Mouse (Mus musculus): ENCODE results near the gene Gm3435. TPM values are rescaled to one million over a fixed set of nuclear protein-coding genes. Genes with fewer than 3 reads are reported as not detected.
"Not testable (repeated sequence)": the region's sequence is repeated elsewhere in the genome, so short reads cannot be mapped to it uniquely, and the experiment has no call there.

The Gm3435 gene
- 1 to 10 TPM; 1.2 to 1.9 TPM for total RNA-seq (2021)
- long read RNA-seq, experiment 1, partial matches to known transcripts = 0 of 4 reads
- long read RNA-seq, experiment 1, other reads (novel, unspliced or antisense) = 3 of 4 reads
- long read RNA-seq, experiment 2, partial matches to known transcripts = 1 of 1 reads
- long read RNA-seq, experiment 2, other reads (novel, unspliced or antisense) = 0 of 1 reads

DNA sequence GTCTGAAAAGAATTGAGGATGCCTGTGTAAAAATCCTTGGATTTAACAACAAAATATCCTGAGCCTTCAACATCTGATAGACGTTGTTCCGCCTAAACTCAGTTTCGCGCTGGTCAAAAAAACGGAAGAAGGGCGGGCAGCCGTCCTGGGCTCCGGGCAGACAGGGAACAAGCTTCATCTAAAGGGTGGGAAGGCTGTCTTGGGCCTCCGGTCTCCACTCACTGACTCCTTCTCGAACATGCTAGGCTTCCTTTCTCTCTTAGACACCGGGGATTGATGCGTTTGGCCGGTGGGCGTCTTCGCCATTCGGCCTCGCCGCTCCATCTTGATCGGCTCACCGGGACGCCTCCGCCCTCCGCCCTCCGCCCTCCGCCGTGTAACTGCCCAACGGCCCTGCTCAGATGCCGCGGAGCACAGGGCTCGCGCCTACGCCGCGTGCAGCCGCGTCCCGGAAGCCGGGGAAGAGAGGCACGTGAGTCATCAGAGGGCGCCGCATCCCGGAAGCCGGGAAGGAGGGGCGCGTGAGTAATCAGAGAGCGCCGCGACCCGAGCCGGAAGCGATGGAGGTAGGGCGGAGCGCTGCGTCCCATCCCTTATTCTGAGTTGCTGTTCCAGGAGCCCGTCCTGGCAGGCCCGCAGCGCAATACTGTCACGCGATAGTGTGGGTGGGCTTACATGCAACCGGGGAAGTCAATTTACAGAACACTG, at the start of gene Gm3435:
TSS of gene Gm3435 (plus strand) at position 471 of the 708 bp plus-strand sequence.
- DNase-seq = not testable (repeated sequence)

DNA sequence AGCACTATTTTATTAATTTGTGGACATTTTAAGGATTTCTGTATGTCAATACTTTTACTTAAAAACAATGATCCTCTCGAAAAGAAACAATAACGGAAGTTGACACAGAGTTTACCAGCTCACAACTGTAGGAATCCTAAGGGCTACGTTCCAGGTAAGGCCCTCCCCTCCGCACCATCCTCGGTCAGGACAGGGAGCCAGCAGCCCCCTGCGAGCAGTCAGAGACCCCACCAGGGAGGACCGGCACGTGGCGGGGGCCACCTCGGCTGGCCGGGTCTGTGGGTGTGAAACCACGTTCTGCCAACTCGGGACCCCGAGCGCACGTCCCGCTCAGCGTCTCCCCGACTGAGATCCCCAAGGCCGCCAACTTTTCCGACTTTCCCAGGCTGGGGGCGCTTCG, 49.5 kb upstream of the Gm3435 start:
- peak; percentile 11 to 36 for DNase-seq

DNA sequence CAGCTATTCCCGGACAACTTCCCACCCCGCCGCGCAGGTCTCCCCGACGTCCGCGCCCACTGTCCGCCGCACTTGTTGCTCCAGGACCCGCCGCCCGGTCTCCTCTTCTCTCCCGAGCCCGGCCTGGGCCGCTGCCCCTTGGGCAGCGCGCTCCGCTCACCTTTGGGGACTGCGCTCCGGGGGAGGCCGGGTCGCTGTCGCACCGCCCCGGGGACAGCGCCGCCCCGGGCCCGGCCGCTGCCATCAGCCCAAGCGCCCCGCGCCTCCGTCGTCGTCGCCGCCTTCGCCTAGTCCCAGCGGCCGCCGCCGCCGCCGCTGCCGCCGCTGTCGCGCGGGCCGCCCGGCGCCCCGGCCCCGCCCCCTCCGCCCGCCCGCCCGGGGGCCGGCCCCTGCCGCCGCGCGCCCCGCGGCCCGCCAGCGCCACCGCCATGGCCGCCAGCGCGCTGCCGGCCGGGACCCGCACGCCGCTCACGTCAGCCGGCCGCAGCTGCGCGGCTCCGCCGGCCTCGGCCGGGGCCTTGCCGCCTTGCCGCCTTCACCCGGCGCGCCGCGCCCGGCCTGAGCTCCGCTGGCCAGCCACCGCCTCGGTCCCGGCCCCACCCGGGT, 48.9 kb upstream of the Gm3435 start, which contains the start of gene Phf10:
TSS of gene Phf10 (minus strand) at position 323 of the 606 bp plus-strand sequence.
- peak; percentile 44 to 59 for DNase-seq

DNA sequence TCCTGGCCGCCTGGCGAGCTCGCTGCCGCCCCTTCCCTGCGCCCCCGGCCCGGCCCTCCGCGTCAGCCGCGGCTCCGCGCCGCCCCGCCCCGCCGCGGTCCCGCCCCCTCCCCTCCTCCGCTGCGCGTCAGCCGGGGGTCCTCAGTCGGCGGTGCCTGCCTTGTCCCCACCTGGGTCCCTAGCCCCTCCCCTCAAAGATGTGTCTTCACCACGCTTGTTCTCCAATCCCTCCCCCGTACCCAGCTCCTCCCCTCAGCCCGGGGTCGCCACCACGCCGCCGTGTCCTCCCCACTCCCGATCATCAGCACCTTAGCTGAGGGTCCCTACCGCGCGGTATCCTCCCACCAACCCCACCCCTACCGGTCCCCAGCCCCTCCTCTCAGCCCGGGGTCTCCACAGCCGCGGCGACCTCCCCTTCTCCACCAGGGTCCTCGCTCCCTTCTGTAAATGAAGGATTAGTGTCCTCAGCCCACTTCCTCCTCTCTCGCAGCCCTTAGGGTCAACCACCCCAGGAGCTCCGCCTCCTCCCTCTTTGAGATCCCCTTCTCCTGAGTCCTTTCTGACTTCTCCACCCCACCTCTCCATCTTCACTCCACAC, 48.3 kb upstream of the Gm3435 start:
- not testable (repeated sequence) for DNase-seq

DNA sequence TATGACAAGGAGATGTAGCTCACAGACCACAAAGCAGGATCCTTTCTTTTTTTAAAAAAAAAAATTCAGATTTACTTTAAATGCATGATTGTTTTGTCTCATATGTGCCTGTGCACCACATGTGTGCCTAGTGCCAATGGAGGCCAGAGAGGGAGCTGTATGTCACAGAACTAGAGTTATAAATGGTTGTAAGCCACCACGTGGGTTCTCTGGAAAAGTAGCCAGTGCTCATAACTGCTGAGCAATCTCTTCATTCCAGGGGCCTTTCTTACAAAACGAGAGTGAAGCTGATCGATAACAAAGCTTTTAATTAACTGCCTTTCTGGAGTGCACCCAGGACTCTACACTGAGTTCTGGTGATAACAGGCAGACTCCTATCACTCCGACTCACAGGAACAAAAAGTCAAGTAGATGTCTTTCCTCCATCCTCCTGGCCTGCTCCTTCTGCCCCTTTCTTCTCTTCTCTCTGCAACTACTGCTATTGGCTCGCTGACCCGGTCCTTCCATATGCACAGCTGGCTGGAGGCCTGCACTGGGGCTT, 41.5 kb upstream of the Gm3435 start:
- DNase-seq = not testable (repeated sequence)

DNA sequence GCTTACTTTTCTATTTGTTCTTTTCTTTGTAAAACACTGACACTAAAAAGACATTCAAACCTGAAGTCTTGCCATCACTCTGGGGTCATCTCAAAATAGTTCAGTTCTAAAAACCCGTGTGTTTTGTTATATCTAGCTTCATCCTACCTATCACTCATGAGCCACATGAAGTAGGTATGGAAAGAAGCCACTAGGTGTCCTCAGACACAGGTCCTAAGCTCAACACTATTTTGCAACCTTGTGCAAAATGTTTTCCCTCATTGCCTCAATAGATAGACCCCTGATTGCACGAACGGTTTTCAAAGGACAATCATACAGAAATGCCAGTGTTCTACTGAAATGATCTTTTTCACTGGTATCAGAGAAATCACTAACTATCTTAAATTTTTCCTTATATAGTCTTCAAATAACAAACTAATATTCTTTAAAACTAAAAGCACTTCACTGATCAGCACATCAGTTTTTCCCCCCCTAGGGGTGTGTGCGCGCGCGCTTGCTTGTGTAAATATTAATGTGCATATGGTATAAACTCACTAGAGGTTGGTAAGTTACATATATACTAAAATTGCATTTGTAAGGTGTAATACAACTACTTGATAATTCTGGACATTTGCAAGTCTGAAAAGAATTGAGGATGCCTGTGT, 32.1 kb upstream of the Gm3435 start:
- not testable (repeated sequence) for DNase-seq

DNA sequence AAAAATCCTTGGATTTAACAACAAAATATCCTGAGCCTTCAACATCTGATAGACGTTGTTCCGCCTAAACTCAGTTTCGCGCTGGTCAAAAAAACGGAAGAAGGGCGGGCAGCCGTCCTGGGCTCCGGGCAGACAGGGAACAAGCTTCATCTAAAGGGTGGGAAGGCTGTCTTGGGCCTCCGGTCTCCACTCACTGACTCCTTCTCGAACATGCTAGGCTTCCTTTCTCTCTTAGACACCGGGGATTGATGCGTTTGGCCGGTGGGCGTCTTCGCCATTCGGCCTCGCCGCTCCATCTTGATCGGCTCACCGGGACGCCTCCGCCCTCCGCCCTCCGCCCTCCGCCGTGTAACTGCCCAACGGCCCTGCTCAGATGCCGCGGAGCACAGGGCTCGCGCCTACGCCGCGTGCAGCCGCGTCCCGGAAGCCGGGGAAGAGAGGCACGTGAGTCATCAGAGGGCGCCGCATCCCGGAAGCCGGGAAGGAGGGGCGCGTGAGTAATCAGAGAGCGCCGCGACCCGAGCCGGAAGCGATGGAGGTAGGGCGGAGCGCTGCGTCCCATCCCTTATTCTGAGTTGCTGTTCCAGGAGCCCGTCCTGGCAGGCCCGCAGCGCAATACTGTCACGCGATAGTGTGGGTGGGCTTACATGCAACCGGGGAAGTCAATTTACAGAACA, 31.5 kb upstream of the Gm3435 start, which contains the start of the genes 9030025P20Rik and Gm3417:
TSS of gene 9030025P20Rik (plus strand) at position 107 of the 677 bp plus-strand sequence.
TSS of gene Gm3417 (minus strand) at position 429 of the 677 bp plus-strand sequence.
- DNase-seq = not testable (repeated sequence)

DNA sequence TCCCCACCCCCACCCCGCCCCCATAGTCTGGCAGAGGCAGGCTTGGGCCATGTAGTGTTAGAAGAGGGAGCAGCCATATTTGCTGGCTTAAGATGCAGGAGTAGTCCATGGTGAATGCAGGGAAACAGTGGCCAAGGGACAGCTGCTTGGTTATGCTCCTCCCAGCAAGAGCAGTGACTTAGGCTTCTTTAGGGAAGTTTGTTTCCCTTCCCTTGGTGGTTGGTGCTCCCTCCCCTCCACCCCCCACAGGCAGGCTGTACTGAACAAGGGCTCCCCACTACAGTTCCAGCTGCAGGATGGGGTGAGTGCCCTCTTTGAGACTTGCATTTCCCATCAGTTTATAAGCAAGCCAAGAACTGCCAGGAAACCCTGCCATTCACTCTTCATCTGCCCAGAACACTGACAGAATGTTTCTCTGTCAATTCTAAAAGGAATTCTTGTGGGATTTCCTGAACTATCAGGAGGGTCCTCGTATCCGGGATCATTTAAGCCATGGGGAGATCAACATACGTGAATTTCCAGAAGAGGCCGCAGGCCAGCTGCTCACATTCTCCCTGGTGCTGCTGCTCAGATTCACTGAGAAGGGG, 19.8 kb upstream of the Gm3435 start:
- peak; percentile 1 to 17 for DNase-seq

DNA sequence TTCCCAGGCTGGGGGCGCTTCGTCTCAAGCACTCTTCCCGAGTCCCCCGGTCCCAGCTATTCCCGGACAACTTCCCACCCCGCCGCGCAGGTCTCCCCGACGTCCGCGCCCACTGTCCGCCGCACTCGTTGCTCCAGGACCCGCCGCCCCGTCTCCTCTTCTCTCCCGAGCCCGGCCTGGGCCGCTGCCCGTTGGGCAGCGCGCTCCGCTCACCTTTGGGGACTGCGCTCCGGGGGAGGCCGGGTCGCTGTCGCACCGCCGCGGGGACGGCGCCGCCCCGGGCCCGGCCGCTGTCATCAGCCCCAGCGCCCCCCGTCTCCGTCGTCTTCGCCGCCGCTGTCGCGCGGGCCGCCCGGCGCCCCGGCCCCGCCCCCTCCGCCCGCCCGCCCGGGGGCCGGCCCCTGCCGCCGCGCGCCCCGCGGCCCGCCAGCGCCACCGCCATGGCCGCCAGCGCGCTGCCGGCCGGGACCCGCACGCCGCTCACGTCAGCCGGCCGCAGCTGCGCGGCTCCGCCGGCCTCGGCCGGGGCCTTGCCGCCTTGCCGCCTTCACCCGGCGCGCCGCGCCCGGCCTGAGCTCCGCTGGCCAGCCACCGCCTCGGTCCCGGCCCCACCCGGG, 17.3 kb upstream of the Gm3435 start:
- not testable (repeated sequence) for DNase-seq

DNA sequence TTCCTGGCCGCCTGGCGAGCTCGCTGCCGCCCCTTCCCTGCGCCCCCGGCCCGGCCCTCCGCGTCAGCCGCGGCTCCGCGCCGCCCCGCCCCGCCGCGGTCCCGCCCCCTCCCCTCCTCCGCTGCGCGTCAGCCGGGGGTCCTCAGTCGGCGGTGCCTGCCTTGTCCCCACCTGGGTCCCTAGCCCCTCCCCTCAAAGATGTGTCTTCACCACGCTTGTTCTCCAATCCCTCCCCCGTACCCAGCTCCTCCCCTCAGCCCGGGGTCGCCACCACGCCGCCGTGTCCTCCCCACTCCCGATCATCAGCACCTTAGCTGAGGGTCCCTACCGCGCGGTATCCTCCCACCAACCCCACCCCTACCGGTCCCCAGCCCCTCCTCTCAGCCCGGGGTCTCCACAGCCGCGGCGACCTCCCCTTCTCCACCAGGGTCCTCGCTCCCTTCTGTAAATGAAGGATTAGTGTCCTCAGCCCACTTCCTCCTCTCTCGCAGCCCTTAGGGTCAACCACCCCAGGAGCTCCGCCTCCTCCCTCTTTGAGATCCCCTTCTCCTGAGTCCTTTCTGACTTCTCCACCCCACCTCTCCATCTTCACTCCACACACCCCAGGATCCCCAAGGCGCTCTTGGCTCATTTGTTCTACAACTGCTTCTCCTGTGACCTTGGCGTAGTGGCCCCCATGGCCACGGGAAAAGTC, 16.7 kb upstream of the Gm3435 start:
- DNase-seq = not testable (repeated sequence)

DNA sequence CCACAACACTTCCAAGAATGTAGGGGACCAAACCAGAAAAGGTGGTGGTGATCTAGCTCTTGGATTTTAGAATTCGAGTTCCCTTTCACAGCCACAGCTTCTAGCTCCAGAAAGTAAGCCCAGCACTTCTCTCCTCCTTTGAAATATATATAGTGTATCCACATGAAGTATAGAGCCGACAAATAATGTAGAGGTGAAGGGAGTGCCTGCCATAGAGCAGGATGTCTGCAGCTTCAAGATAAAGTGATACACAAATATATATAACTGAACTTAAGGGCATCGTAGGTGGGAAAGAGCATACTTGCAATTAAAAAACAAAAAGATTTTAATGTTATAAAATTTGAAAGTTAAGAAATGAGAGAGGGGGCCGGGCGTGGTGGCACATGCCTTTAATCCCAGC, 15.8 kb upstream of the Gm3435 start:
- DNase-seq = not testable (repeated sequence)

DNA sequence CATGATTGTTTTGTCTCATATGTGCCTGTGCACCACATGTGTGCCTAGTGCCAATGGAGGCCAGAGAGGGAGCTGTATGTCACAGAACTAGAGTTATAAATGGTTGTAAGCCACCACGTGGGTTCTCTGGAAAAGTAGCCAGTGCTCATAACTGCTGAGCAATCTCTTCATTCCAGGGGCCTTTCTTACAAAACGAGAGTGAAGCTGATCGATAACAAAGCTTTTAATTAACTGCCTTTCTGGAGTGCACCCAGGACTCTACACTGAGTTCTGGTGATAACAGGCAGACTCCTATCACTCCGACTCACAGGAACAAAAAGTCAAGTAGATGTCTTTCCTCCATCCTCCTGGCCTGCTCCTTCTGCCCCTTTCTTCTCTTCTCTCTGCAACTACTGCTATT, 9.9 kb upstream of the Gm3435 start:
- not testable (repeated sequence) for DNase-seq

DNA sequence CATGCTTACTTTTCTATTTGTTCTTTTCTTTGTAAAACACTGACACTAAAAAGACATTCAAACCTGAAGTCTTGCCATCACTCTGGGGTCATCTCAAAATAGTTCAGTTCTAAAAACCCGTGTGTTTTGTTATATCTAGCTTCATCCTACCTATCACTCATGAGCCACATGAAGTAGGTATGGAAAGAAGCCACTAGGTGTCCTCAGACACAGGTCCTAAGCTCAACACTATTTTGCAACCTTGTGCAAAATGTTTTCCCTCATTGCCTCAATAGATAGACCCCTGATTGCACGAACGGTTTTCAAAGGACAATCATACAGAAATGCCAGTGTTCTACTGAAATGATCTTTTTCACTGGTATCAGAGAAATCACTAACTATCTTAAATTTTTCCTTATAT, 888 bp upstream of the Gm3435 start:
- DNase-seq = not testable (repeated sequence)

DNA sequence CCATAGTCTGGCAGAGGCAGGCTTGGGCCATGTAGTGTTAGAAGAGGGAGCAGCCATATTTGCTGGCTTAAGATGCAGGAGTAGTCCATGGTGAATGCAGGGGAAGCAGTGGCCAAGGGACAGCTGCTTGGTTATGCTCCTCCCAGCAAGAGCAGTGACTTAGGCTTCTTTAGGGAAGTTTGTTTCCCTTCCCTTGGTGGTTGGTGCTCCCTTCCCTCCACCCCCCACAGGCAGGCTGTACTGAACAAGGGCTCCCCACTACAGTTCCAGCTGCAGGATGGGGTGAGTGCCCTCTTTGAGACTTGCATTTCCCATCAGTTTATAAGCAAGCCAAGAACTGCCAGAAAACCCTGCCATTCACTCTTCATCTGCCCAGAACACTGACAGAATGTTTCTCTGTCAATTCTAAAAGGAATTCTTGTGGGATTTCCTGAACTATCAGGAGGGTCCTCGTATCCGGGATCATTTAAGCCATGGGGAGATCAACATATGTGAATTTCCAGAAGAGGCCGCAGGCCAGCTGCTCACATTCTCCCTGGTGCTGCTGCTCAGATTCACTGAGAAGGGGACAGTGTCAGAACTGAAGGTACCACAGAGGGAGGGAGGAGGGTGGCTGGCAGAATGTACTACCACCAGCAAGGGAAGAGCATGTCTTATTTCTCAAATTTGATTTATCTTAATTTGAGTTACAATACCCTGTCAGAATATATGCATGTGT, 11.7 kb downstream of the Gm3435 start:
- DNase-seq = peak; percentile 26 to 67

DNA sequence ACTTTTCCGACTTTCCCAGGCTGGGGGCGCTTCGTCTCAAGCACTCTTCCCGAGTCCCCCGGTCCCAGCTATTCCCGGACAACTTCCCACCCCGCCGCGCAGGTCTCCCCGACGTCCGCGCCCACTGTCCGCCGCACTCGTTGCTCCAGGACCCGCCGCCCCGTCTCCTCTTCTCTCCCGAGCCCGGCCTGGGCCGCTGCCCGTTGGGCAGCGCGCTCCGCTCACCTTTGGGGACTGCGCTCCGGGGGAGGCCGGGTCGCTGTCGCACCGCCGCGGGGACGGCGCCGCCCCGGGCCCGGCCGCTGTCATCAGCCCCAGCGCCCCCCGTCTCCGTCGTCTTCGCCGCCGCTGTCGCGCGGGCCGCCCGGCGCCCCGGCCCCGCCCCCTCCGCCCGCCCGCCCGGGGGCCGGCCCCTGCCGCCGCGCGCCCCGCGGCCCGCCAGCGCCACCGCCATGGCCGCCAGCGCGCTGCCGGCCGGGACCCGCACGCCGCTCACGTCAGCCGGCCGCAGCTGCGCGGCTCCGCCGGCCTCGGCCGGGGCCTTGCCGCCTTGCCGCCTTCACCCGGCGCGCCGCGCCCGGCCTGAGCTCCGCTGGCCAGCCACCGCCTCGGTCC, 14.0 kb downstream of the Gm3435 start:
- not testable (repeated sequence) for DNase-seq

DNA sequence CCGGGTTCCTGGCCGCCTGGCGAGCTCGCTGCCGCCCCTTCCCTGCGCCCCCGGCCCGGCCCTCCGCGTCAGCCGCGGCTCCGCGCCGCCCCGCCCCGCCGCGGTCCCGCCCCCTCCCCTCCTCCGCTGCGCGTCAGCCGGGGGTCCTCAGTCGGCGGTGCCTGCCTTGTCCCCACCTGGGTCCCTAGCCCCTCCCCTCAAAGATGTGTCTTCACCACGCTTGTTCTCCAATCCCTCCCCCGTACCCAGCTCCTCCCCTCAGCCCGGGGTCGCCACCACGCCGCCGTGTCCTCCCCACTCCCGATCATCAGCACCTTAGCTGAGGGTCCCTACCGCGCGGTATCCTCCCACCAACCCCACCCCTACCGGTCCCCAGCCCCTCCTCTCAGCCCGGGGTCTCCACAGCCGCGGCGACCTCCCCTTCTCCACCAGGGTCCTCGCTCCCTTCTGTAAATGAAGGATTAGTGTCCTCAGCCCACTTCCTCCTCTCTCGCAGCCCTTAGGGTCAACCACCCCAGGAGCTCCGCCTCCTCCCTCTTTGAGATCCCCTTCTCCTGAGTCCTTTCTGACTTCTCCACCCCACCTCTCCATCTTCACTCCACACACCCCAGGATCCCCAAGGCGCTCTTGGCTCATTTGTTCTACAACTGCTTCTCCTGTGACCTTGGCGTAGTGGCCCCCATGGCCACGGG, 14.7 kb downstream of the Gm3435 start:
- not testable (repeated sequence) for DNase-seq

DNA sequence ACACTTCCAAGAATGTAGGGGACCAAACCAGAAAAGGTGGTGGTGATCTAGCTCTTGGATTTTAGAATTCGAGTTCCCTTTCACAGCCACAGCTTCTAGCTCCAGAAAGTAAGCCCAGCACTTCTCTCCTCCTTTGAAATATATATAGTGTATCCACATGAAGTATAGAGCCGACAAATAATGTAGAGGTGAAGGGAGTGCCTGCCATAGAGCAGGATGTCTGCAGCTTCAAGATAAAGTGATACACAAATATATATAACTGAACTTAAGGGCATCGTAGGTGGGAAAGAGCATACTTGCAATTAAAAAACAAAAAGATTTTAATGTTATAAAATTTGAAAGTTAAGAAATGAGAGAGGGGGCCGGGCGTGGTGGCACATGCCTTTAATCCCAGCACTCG, 15.5 kb downstream of the Gm3435 start:
- not testable (repeated sequence) for DNase-seq

DNA sequence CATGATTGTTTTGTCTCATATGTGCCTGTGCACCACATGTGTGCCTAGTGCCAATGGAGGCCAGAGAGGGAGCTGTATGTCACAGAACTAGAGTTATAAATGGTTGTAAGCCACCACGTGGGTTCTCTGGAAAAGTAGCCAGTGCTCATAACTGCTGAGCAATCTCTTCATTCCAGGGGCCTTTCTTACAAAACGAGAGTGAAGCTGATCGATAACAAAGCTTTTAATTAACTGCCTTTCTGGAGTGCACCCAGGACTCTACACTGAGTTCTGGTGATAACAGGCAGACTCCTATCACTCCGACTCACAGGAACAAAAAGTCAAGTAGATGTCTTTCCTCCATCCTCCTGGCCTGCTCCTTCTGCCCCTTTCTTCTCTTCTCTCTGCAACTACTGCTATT, 21.4 kb downstream of the Gm3435 start:
- not testable (repeated sequence) for DNase-seq
